Mouse (Mus musculus): ENCODE data around the gene Atg2b.

GRCm38 (mm10) chr12:105678211-105678610 is 6.8 kb downstream of the Atg2b start:
- no peak for TF ChIP-seq POLR2A (IDR thresholded peaks at IDR 0.05; ENCODE audit: borderline replicate concordance, extremely low read depth, insufficient read depth, insufficient read length, poor library complexity, severe bottlenecking)
- no peak for TF ChIP-seq CTCF (IDR thresholded peaks at IDR 0.05; ENCODE audit: borderline replicate concordance, extremely low read depth, insufficient read depth, insufficient read length)
